ENCODE assay signal across 27 mouse cellular contexts in genomic region chr4:46914606-46915005, GRCm38 (mm10).
"Had no signal": no experiment of that assay in that cellular context is flagged by ENCODE, and none has a peak within 500 bp of the region (broad histone marks: within the 10 kb centered on the region; RNA-seq: fewer than 3 reads in every experiment).

No protein-coding gene starts in this region.

- H3K4me2 ChIP-seq: limb, embryonic 12.5 days; limb, embryonic 13.5 days; limb, embryonic 15.5 days; liver, embryonic 15.5 days; lung, embryonic 14.5 days; lung, embryonic 15.5 days; midbrain, embryonic 11.5 days; midbrain, embryonic 12.5 days; midbrain, embryonic 13.5 days; midbrain, embryonic 15.5 days; neural tube, embryonic 12.5 days had no signal

- ATAC-seq: lung, postnatal 0 days; midbrain, embryonic 13.5 days; midbrain, embryonic 15.5 days had no signal

- H3K36me3 ChIP-seq: limb, embryonic 10.5 days; limb, embryonic 12.5 days; limb, embryonic 13.5 days; limb, embryonic 15.5 days; liver, embryonic 15.5 days; lung, embryonic 15.5 days; midbrain, embryonic 10.5 days; midbrain, embryonic 12.5 days; midbrain, embryonic 13.5 days; midbrain, embryonic 15.5 days; neural tube, embryonic 12.5 days had no signal

- H3K4me3 ChIP-seq: left cerebral cortex, adult 2 months; limb, embryonic 10.5 days; limb, embryonic 12.5 days; limb, embryonic 13.5 days; limb, embryonic 15.5 days; liver, embryonic 15.5 days; lung, embryonic 15.5 days; megakaryocyte, embryonic 14.5 days; midbrain, embryonic 10.5 days; midbrain, embryonic 12.5 days; midbrain, embryonic 13.5 days; midbrain, embryonic 15.5 days; myocyte; neural tube, embryonic 12.5 days had no signal

- H3K9ac ChIP-seq: limb, embryonic 12.5 days; limb, embryonic 13.5 days; limb, embryonic 15.5 days; liver, embryonic 15.5 days; lung, embryonic 14.5 days; lung, embryonic 15.5 days; midbrain, embryonic 12.5 days; midbrain, embryonic 13.5 days; midbrain, embryonic 15.5 days; neural tube, embryonic 12.5 days had no signal

- H3K4me1 ChIP-seq: limb, embryonic 13.5 days; limb, embryonic 15.5 days; lung, embryonic 15.5 days; neural tube, embryonic 12.5 days had no signal

- H3K27ac ChIP-seq: left cerebral cortex, adult 2 months; limb, embryonic 10.5 days; limb, embryonic 12.5 days; limb, embryonic 13.5 days; limb, embryonic 15.5 days; liver, embryonic 15.5 days; lung, embryonic 15.5 days; macrophage; midbrain, embryonic 10.5 days; midbrain, embryonic 12.5 days; midbrain, embryonic 13.5 days; midbrain, embryonic 15.5 days; neural tube, embryonic 12.5 days had no signal

- DNase-seq: layer of hippocampus, postnatal 36 days; left cerebral cortex, postnatal 4 days; lung, adult 18-20 months; lung, adult 2 months; lung, embryonic 14.5 days; lung, postnatal 10 days; lung, postnatal 14 days; lung, postnatal 36 days; lung, postnatal 4 days; midbrain, embryonic 14.5 days had no signal

- H3K27me3 ChIP-seq: limb, embryonic 13.5 days; limb, embryonic 15.5 days; lung, embryonic 15.5 days; midbrain, embryonic 13.5 days; midbrain, embryonic 15.5 days had no signal

- H3K9me3 ChIP-seq: limb, embryonic 10.5 days; limb, embryonic 12.5 days; limb, embryonic 15.5 days; liver, embryonic 15.5 days; lung, embryonic 15.5 days; midbrain, embryonic 10.5 days; midbrain, embryonic 12.5 days; midbrain, embryonic 15.5 days had no signal
